Mouse (Mus musculus) erythroblast, embryonic 14.5 days (primary cell): ENCODE measurements around the gene Mllt1.

ENCODE experiments used
- GATA1 ChIP-seq: IDR thresholded peaks from 2 replicates; pipeline ENCODE4 v1.6.1; 2012; ENCODE audit warnings: low read length, inconsistent platforms, mixed read lengths
- TAL1 ChIP-seq: IDR thresholded peaks from 3 replicates; pipeline ENCODE4 v1.6.1; 2012; ENCODE audit warnings: low read length, inconsistent platforms, mixed read lengths

DNA sequence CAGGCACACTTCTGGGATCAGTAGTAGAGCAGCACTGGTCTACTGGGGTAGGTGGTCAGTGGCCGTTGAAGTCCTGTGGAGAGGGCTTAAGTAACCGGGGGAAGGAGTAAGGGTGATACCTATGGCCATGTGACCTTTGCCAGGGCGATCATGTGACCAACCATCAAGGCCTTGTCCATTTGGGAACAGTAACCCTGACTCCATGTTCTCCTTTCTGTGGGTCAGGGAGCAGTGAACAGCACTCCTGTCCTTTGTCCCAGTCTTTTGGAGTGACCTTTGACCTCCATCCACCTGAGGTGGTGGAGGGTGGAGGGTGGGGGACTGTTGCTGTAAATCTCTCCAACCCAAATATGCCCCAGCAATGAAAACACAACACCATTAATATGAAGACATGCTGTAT lies 58.8 kb downstream of the Mllt1 start:
- TF ChIP-seq GATA1 (no peak), TAL1 (no peak)
